Mouse (Mus musculus): Measurements from ENCODE around the gene Acpp. TPM values are rescaled to one million over a fixed set of nuclear protein-coding genes. Genes with fewer than 3 reads are reported as not detected.

The Acpp gene
- polyA plus RNA-seq, 1 experiment from 2014 or later = 0.06 TPM

- peak within 1 kb of the TSS; percentile 69 for H3K4me3 ChIP-seq
- peak within 1 kb of the TSS; percentile 80 for H3K9ac ChIP-seq (replicated peaks)
- H3K36me3 ChIP-seq = no peaks in the 10 kb centered on the region
- H3K9me3 ChIP-seq = no peaks in the 10 kb centered on the region
- H3K4me2 ChIP-seq (replicated peaks) = peak within 1 kb of the TSS; percentile 56
- peak; percentile 98 for ATAC-seq (replicated peaks)
- no peaks in the 10 kb centered on the region for H3K27me3 ChIP-seq
- peaks cover 23% of the 10 kb centered on the region for H3K4me1 ChIP-seq
- H3K27ac ChIP-seq (replicated peaks) = peak within 1 kb of the TSS; percentile 87
- under 1% methylated on average over 60 of the region's 60 CpGs for WGBS
These were observed 74.7 kb downstream of the Acpp start, which contains the start of gene Dnajc13 for GRCm38 (mm10) chr9:104262823-104263352. Gene Dnajc13 (minus strand): TSS chr9:104262930.

GRCm38 (mm10) chr9:104262016-104262762, 75.4 kb downstream of the Acpp start:
- H3K27me3 ChIP-seq = no peaks in the 10 kb centered on the region

GRCm38 (mm10) chr9:104260306-104260705, 77.2 kb downstream of the Acpp start:
- H3K9me3 ChIP-seq = no peaks in the 10 kb centered on the region
- H3K4me2 ChIP-seq (replicated peaks) = no peak overlapping the region
- H3K4me3 ChIP-seq = no peak overlapping the region
- peaks cover 27% of the 10 kb centered on the region for H3K4me1 ChIP-seq
- no peak overlapping the region for H3K27ac ChIP-seq (replicated peaks)
- no peak overlapping the region for H3K9ac ChIP-seq (replicated peaks)
- 38% methylated on average over 4 of the region's 4 CpGs for WGBS
- no peaks in the 10 kb centered on the region for H3K27me3 ChIP-seq
- no peaks in the 10 kb centered on the region for H3K36me3 ChIP-seq
- no peak for ATAC-seq (replicated peaks)

More at GRCm38 (mm10) chr9:104262016-104262762, 75.4 kb downstream of the Acpp start:
- 0% methylated on average over 34 of the region's 46 CpGs for WGBS
- Histone ChIP-seq H3K4me3 (peak overlapping the region; percentile 69), H3K36me3 (no peaks in the 10 kb centered on the region), H3K9me3 (no peaks in the 10 kb centered on the region), H3K27ac (replicated peaks) (peak overlapping the region; percentile 87), H3K4me1 (peaks cover 23% of the 10 kb centered on the region), H3K4me2 (replicated peaks) (peak overlapping the region; percentile 56), H3K9ac (replicated peaks) (peak overlapping the region; percentile 80)
- ATAC-seq (replicated peaks) = no peak; the same call in none of the 2 replicates

GRCm38 (mm10) chr9:104256085-104256484, 81.5 kb downstream of the Acpp start:
- no peak for ATAC-seq (replicated peaks)
- H3K9ac ChIP-seq (replicated peaks) = no peak overlapping the region
- H3K27ac ChIP-seq (replicated peaks) = no peak overlapping the region
- H3K4me2 ChIP-seq (replicated peaks) = no peak overlapping the region
- no peaks in the 10 kb centered on the region for H3K9me3 ChIP-seq
- H3K4me3 ChIP-seq = no peak overlapping the region
- H3K36me3 ChIP-seq = no peaks in the 10 kb centered on the region
- H3K4me1 ChIP-seq = peaks cover 21% of the 10 kb centered on the region
- no peaks in the 10 kb centered on the region for H3K27me3 ChIP-seq
- WGBS = 55% methylated on average over 2 of the region's 2 CpGs

GRCm38 (mm10) chr9:104254408-104255180, 83.0 kb downstream of the Acpp start:
- no peak overlapping the region for H3K27ac ChIP-seq (replicated peaks)
- H3K4me2 ChIP-seq (replicated peaks) = no peak overlapping the region
- H3K4me3 ChIP-seq = no peak overlapping the region
- no peak for ATAC-seq (replicated peaks)
- H3K9me3 ChIP-seq = no peaks in the 10 kb centered on the region
- H3K9ac ChIP-seq (replicated peaks) = no peak overlapping the region
- H3K36me3 ChIP-seq = no peaks in the 10 kb centered on the region
- peaks cover 12% of the 10 kb centered on the region for H3K4me1 ChIP-seq
- no peaks in the 10 kb centered on the region for H3K27me3 ChIP-seq
- 76% methylated on average over 9 of the region's 9 CpGs for WGBS

- Histone ChIP-seq H3K4me1 (peaks cover 12% of the 10 kb centered on the region), H3K9me3 (no peaks in the 10 kb centered on the region), H3K9ac (replicated peaks) (no peak overlapping the region), H3K4me2 (replicated peaks) (no peak overlapping the region), H3K27ac (replicated peaks) (no peak overlapping the region), H3K36me3 (no peaks in the 10 kb centered on the region), H3K27me3 (no peaks in the 10 kb centered on the region), H3K4me3 (no peak overlapping the region)
- 95% methylated on average over 3 of the region's 3 CpGs for WGBS
- no peak for ATAC-seq (replicated peaks)
These were observed 84.9 kb downstream of the Acpp start for GRCm38 (mm10) chr9:104252637-104253036.

GRCm38 (mm10) chr9:104251687-104252086, 85.9 kb downstream of the Acpp start:
- ATAC-seq (replicated peaks) = no peak
- no peak overlapping the region for H3K27ac ChIP-seq (replicated peaks)

GRCm38 (mm10) chr9:104251111-104251510, 86.4 kb downstream of the Acpp start:
- Histone ChIP-seq H3K27ac (replicated peaks) (no peak overlapping the region), H3K9ac (replicated peaks) (no peak overlapping the region), H3K4me3 (no peak overlapping the region), H3K36me3 (no peaks in the 10 kb centered on the region), H3K9me3 (no peaks in the 10 kb centered on the region), H3K4me1 (peaks cover 7% of the 10 kb centered on the region; the same call in 1 of the 2 replicates), H3K27me3 (no peaks in the 10 kb centered on the region), H3K4me2 (replicated peaks) (no peak overlapping the region)
- WGBS = 89% methylated on average over 8 of the region's 8 CpGs
- ATAC-seq (replicated peaks) = no peak

More at GRCm38 (mm10) chr9:104251687-104252086, 85.9 kb downstream of the Acpp start:
- Histone ChIP-seq H3K36me3 (no peaks in the 10 kb centered on the region), H3K4me2 (replicated peaks) (no peak overlapping the region), H3K9ac (replicated peaks) (no peak overlapping the region), H3K4me1 (peaks cover 8% of the 10 kb centered on the region), H3K27me3 (no peaks in the 10 kb centered on the region), H3K4me3 (no peak overlapping the region), H3K9me3 (no peaks in the 10 kb centered on the region)
- WGBS = 87% methylated on average over 4 of the region's 4 CpGs

GRCm38 (mm10) chr9:104247307-104247987, 90.1 kb downstream of the Acpp start:
- Histone ChIP-seq H3K4me1 (no peaks in the 10 kb centered on the region), H3K4me3 (no peak overlapping the region), H3K4me2 (replicated peaks) (no peak overlapping the region), H3K9ac (replicated peaks) (no peak overlapping the region), H3K36me3 (0 out of 2 replicates have a peak, but pooled peaks cover 4% of the 10 kb centered on the region), H3K9me3 (no peaks in the 10 kb centered on the region), H3K27ac (replicated peaks) (no peak overlapping the region), H3K27me3 (no peaks in the 10 kb centered on the region)
- ATAC-seq (replicated peaks) = no peak
- WGBS = 88% methylated on average over 6 of the region's 6 CpGs

- 89% methylated on average over 9 of the region's 9 CpGs for WGBS
- Histone ChIP-seq H3K36me3 (0 out of 2 replicates have a peak, but pooled peaks cover 4% of the 10 kb centered on the region), H3K9me3 (no peaks in the 10 kb centered on the region), H3K4me1 (no peaks in the 10 kb centered on the region), H3K27ac (replicated peaks) (no peak overlapping the region), H3K9ac (replicated peaks) (no peak overlapping the region), H3K4me2 (replicated peaks) (no peak overlapping the region), H3K4me3 (no peak overlapping the region), H3K27me3 (no peaks in the 10 kb centered on the region)
- ATAC-seq (replicated peaks) = no peak
These were observed 93.6 kb downstream of the Acpp start for GRCm38 (mm10) chr9:104243799-104244466.

GRCm38 (mm10) chr9:104240146-104240545, 97.4 kb downstream of the Acpp start:
- no peaks in the 10 kb centered on the region for H3K9me3 ChIP-seq
- H3K27ac ChIP-seq (replicated peaks) = no peak overlapping the region
- H3K36me3 ChIP-seq = peaks cover 15% of the 10 kb centered on the region; the same call in 1 of the 2 replicates
- H3K4me1 ChIP-seq = peaks cover 14% of the 10 kb centered on the region
- H3K4me2 ChIP-seq (replicated peaks) = no peak overlapping the region
- H3K27me3 ChIP-seq = no peaks in the 10 kb centered on the region
- ATAC-seq (replicated peaks) = no peak
- H3K4me3 ChIP-seq = no peak overlapping the region
- H3K9ac ChIP-seq (replicated peaks) = no peak overlapping the region
- 96% methylated on average over 7 of the region's 7 CpGs for WGBS

All from forebrain, embryonic 15.5 days (tissue).